Mouse (Mus musculus): ENCODE data around the gene Camkmt. TPM values are rescaled to one million over a fixed set of nuclear protein-coding genes. Genes with fewer than 3 reads are reported as not detected.

Gene Camkmt
- total RNA-seq, 2 experiments from 2014 or later, result 11.8 to 12.5 TPM

GRCm38 (mm10) chr17:85158202-85158601 lies 67.8 kb downstream of the Camkmt start:
- DNase-seq (ENCODE audit: extremely low spot score in 1 of 2, low spot score in 2 of 2), result no peak
- intact Hi-C loops (cut with DNase I), result no loop called here

GRCm38 (mm10) chr17:85159526-85159925 lies 69.2 kb downstream of the Camkmt start:
- intact Hi-C loops (cut with DNase I), result no loop called here
- DNase-seq (ENCODE audit: extremely low spot score in 1 of 2, low spot score in 2 of 2), result no peak

GRCm38 (mm10) chr17:85160786-85161185 lies 70.4 kb downstream of the Camkmt start:
- intact Hi-C loops (cut with DNase I), result no loop called here
- DNase-seq (ENCODE audit: extremely low spot score in 1 of 2, low spot score in 2 of 2), result no peak

- intact Hi-C loops (cut with DNase I), result no loop called here
- DNase-seq (ENCODE audit: extremely low spot score in 1 of 2, low spot score in 2 of 2), result no peak
Observed at GRCm38 (mm10) chr17:85162569-85163271, 72.4 kb downstream of the Camkmt start.

- DNase-seq (ENCODE audit: extremely low spot score in 1 of 2, low spot score in 2 of 2), result no peak
- intact Hi-C loops (cut with DNase I), result no loop called here
Observed at GRCm38 (mm10) chr17:85163272-85163610, 72.9 kb downstream of the Camkmt start.

GRCm38 (mm10) chr17:85168761-85169160 lies 78.4 kb downstream of the Camkmt start:
- no peak for DNase-seq (ENCODE audit: extremely low spot score in 1 of 2, low spot score in 2 of 2)
- intact Hi-C loops (cut with DNase I), result no loop called here

- no peak for DNase-seq (ENCODE audit: extremely low spot score in 1 of 2, low spot score in 2 of 2)
- intact Hi-C loops (cut with DNase I), result no loop called here
Observed at GRCm38 (mm10) chr17:85170541-85171255, 80.3 kb downstream of the Camkmt start.

GRCm38 (mm10) chr17:85171951-85172350 lies 81.6 kb downstream of the Camkmt start:
- intact Hi-C loops (cut with DNase I), result no loop called here
- no peak for DNase-seq (ENCODE audit: extremely low spot score in 1 of 2, low spot score in 2 of 2)

- intact Hi-C loops (cut with DNase I), result no loop called here
- no peak for DNase-seq (ENCODE audit: extremely low spot score in 1 of 2, low spot score in 2 of 2)
Observed at GRCm38 (mm10) chr17:85177231-85177630, 86.9 kb downstream of the Camkmt start.

GRCm38 (mm10) chr17:85180471-85181060 lies 90.2 kb downstream of the Camkmt start:
- no peak for DNase-seq (ENCODE audit: extremely low spot score in 1 of 2, low spot score in 2 of 2)
- intact Hi-C loops (cut with DNase I), result no loop called here

- DNase-seq (ENCODE audit: extremely low spot score in 1 of 2, low spot score in 2 of 2), result peak; percentile 79 to 84
- intact Hi-C loops (cut with DNase I), result loop anchor here (2.0 to 10.0 kb wide), 4 partner anchors 72 to 443 kb away; no protein-coding TSS in a partner anchor
Observed at GRCm38 (mm10) chr17:85189227-85190127, 99.1 kb downstream of the Camkmt start.

- intact Hi-C loops (cut with DNase I), result loop anchor here (2.0 to 10.0 kb wide), 2 partner anchors 295 to 443 kb away; no protein-coding TSS in a partner anchor
- DNase-seq (ENCODE audit: extremely low spot score in 1 of 2, low spot score in 2 of 2), result no peak
Observed at GRCm38 (mm10) chr17:85190128-85190435, 99.7 kb downstream of the Camkmt start.

- intact Hi-C loops (cut with DNase I), result loop anchor here (10.0 kb wide), 1 partner anchor 292 kb away; no protein-coding TSS in a partner anchor
- no peak for DNase-seq (ENCODE audit: extremely low spot score in 1 of 2, low spot score in 2 of 2)
Observed at GRCm38 (mm10) chr17:85193294-85193693, 102.9 kb downstream of the Camkmt start.

GRCm38 (mm10) chr17:85198781-85199180 lies 108.4 kb downstream of the Camkmt start:
- no peak for DNase-seq (ENCODE audit: extremely low spot score in 1 of 2, low spot score in 2 of 2)
- intact Hi-C loops (cut with DNase I), result loop anchor here (10.0 kb wide), 1 partner anchor 286 kb away; no protein-coding TSS in a partner anchor

GRCm38 (mm10) chr17:85199321-85199720 lies 109.0 kb downstream of the Camkmt start:
- intact Hi-C loops (cut with DNase I), result loop anchor here (10.0 kb wide), 1 partner anchor 285 kb away; no protein-coding TSS in a partner anchor

GRCm38 (mm10) chr17:85218054-85218453 lies 127.7 kb downstream of the Camkmt start:
- intact Hi-C loops (cut with DNase I), result no loop called here

More at GRCm38 (mm10) chr17:85199321-85199720, 109.0 kb downstream of the Camkmt start:
- no peak for DNase-seq (ENCODE audit: extremely low spot score in 1 of 2, low spot score in 2 of 2)

GRCm38 (mm10) chr17:85242109-85242508 lies 151.8 kb downstream of the Camkmt start:
- intact Hi-C loops (cut with DNase I), result no loop called here
- no peak for DNase-seq (ENCODE audit: extremely low spot score in 1 of 2, low spot score in 2 of 2)

More at GRCm38 (mm10) chr17:85218054-85218453, 127.7 kb downstream of the Camkmt start:
- no peak for DNase-seq (ENCODE audit: extremely low spot score in 1 of 2, low spot score in 2 of 2)

- intact Hi-C loops (cut with DNase I), result no loop called here
- no peak for DNase-seq (ENCODE audit: extremely low spot score in 1 of 2, low spot score in 2 of 2)
Observed at GRCm38 (mm10) chr17:85248962-85249361, 158.6 kb downstream of the Camkmt start.

GRCm38 (mm10) chr17:85249744-85250143 lies 159.4 kb downstream of the Camkmt start:
- intact Hi-C loops (cut with DNase I), result no loop called here
- DNase-seq (ENCODE audit: extremely low spot score in 1 of 2, low spot score in 2 of 2), result no peak

Measured in left cerebral cortex, postnatal 10 days (tissue).